ENCODE assay signal across 9 mouse cellular contexts in the genomic region with DNA sequence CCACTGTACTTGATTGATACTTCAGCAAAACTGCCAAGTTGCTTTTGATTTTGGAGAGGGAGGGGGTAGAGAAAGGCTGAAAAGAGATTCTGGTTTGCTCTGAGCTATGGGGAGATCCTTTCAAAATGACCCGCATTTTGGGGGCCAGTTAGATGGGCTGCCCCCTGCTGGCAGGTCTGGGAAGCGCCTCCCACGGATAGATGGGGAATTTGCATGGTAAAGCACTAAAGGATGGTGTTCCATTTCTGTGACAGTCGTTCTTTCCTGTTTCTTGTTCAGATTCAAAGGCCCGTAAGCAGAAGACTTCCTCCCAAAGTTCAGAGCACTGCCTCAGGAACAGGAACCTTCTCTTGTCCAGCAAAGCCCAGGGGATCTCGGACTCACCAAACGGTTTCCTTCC. TPM values are rescaled to one million over a fixed set of nuclear protein-coding genes. Genes with fewer than 3 reads are reported as not detected.
DNase-seq lines count a peak whose midpoint lies in the region; ATAC-seq and TF ChIP-seq lines count a peak whose summit lies in the region.
"Had no signal": no experiment of that assay in that cellular context is flagged by ENCODE, and none has a peak within 500 bp of the region (broad histone marks: within the 10 kb centered on the region; RNA-seq: fewer than 3 reads in every experiment).

No protein-coding gene starts in this region.

- intact Hi-C loops in left cerebral cortex, adult 2 months (cut with DNase I): loop anchor here (2.0 to 5.0 kb wide), 2 partner anchors 105 to 396 kb away; no protein-coding TSS in a partner anchor

- no peak overlapping the region for H3K27ac ChIP-seq in kidney, adult 2 months (ENCODE audit: insufficient read depth, low read depth, low read length)
- H3K27ac ChIP-seq in kidney, embryonic 16.5 days (ENCODE audit: low read length): no peak overlapping the region
- H3K27ac ChIP-seq in ES-Bruce4 (ENCODE audit: insufficient read depth, low read length): no peak overlapping the region
- no peak overlapping the region for H3K27ac ChIP-seq in left cerebral cortex, adult 2 months
- H3K27ac ChIP-seq: limb, embryonic 15.5 days had no signal

- peak; percentile 51 for DNase-seq in kidney, adult 2 months
- DNase-seq in brain, adult 2 months (ENCODE audit: low read depth, low spot score): peak; percentile 17
- DNase-seq in forelimb bud, embryonic 11.5 days (ENCODE audit: low read depth, low spot score): peak; percentile 20
- peak; percentile 15 to 32 for DNase-seq in left cerebral cortex, adult 2 months (ENCODE audit: extremely low spot score in 1 of 2, low spot score in 2 of 2)
- peak; percentile 25 for DNase-seq in ovary, postnatal 36 days (ENCODE audit: low spot score)
- peak; percentile 21 to 70 for DNase-seq in urinary bladder, postnatal 4 days (ENCODE audit: low spot score in 2 of 2)

- no peak for TF ChIP-seq POLR2A in kidney, adult 2 months (IDR thresholded peaks at IDR 0.05; ENCODE audit: low read depth, low read length)
- no peak for TF ChIP-seq POLR2A in ES-Bruce4 (IDR thresholded peaks at IDR 0.05; ENCODE audit: insufficient read depth, low read length)

- no peak overlapping the region for H3K4me3 ChIP-seq in kidney, adult 2 months (ENCODE audit: insufficient read depth, low read depth, low read length)
- no peak overlapping the region for H3K4me3 ChIP-seq in kidney, embryonic 16.5 days (ENCODE audit: low read length)
- H3K4me3 ChIP-seq in ES-Bruce4 (ENCODE audit: low read depth, low read length): no peak overlapping the region
- no peak overlapping the region for H3K4me3 ChIP-seq in left cerebral cortex, adult 2 months
- H3K4me3 ChIP-seq: limb, embryonic 15.5 days had no signal

- H3K9me3 ChIP-seq in kidney, embryonic 16.5 days (ENCODE audit: low read length): no peaks in the 10 kb centered on the region
- H3K9me3 ChIP-seq in ES-Bruce4 (replicated peaks; ENCODE audit: control insufficient read depth, insufficient read depth, low read length, poor library complexity, severe bottlenecking): no peaks in the 10 kb centered on the region
- H3K9me3 ChIP-seq: limb, embryonic 15.5 days had no signal

- ATAC-seq in kidney, embryonic 16.5 days (ENCODE audit: low FRiP score, low TSS enrichment): no peak

- TF ChIP-seq CTCF in kidney, adult 2 months (conservative IDR thresholded peaks at IDR 0.05; ENCODE audit: insufficient read depth, insufficient read length, low read depth, low read length): peak; percentile 58
- peak; percentile 62 for TF ChIP-seq CTCF in ES-Bruce4 (IDR thresholded peaks at IDR 0.05; ENCODE audit: low read depth, low read length)
- peak; percentile 74 for TF ChIP-seq CTCF in left cerebral cortex, adult 2 months (IDR thresholded peaks at IDR 0.05)

- H3K4me2 ChIP-seq in kidney, embryonic 16.5 days (replicated peaks; ENCODE audit: low read depth, low read length): no peak overlapping the region
- H3K4me2 ChIP-seq: limb, embryonic 15.5 days had no signal

- no peak for TF ChIP-seq EP300 in ES-Bruce4 (IDR thresholded peaks at IDR 0.05; ENCODE audit: insufficient read depth, low read depth, low read length)

- H3K36me3 ChIP-seq in kidney, adult 2 months (ENCODE audit: control insufficient read depth, insufficient read depth, low read length): no peaks in the 10 kb centered on the region; the same call in 1 of the 2 replicates
- peaks cover 36% of the 10 kb centered on the region; the same call in 1 of the 2 replicates for H3K36me3 ChIP-seq in kidney, embryonic 16.5 days (ENCODE audit: insufficient read depth, low read length)
- H3K36me3 ChIP-seq in ES-Bruce4 (ENCODE audit: control insufficient read depth, insufficient read depth, low read length, poor library complexity, severe bottlenecking): no peaks in the 10 kb centered on the region

- H3K27me3 ChIP-seq in kidney, adult 2 months (replicated peaks; ENCODE audit: control insufficient read depth, insufficient read depth, low read length): no peaks in the 10 kb centered on the region
- no peaks in the 10 kb centered on the region for H3K27me3 ChIP-seq in kidney, embryonic 16.5 days (ENCODE audit: insufficient read depth, low read length)
- no peaks in the 10 kb centered on the region for H3K27me3 ChIP-seq in ES-Bruce4 (ENCODE audit: control insufficient read depth, insufficient read depth, low read length, poor library complexity, severe bottlenecking)
- H3K27me3 ChIP-seq: limb, embryonic 15.5 days had no signal

- H3K9ac ChIP-seq in kidney, embryonic 16.5 days (replicated peaks; ENCODE audit: low read length): no peak overlapping the region
- no peak overlapping the region for H3K9ac ChIP-seq in ES-Bruce4 (ENCODE audit: low read depth, poor library complexity, severe bottlenecking)
- H3K9ac ChIP-seq: limb, embryonic 15.5 days had no signal

- WGBS in kidney, adult 2 months: 31% methylated on average over 7 of the region's 7 CpGs
- 48% methylated on average over 7 of the region's 7 CpGs for WGBS in kidney, embryonic 16.5 days

- no peaks in the 10 kb centered on the region for H3K4me1 ChIP-seq in kidney, adult 2 months (ENCODE audit: control insufficient read depth, insufficient read depth, low read length)
- H3K4me1 ChIP-seq in kidney, embryonic 16.5 days (ENCODE audit: insufficient read depth, low read length): no peaks in the 10 kb centered on the region
- no peaks in the 10 kb centered on the region for H3K4me1 ChIP-seq in ES-Bruce4 (ENCODE audit: control insufficient read depth, insufficient read depth, low read length)
- H3K4me1 ChIP-seq: limb, embryonic 15.5 days had no signal

RNA-seq across cellular contexts. Expression of a gene that starts 42.5 kb away (rescaled TPM):
- 3.5 and 3.8 TPM in 2 replicates for polyA plus RNA-seq in kidney, adult 2 months (2012; rRNA removed)
- 5.6 and 6.2 TPM in 2 replicates for polyA plus RNA-seq in kidney, embryonic 16.5 days (2015; fragmentation: Nextera tagmentation; extraction: Ambion mirVana)
- 9.9 and 11.3 TPM in 2 replicates for polyA plus RNA-seq in ES-Bruce4 (2011; ENCODE audit: insufficient read depth, insufficient read length, low read depth, missing spikeins)
- 10 to 100 TPM; 20.3 to 20.4 TPM for total RNA-seq in left cerebral cortex, adult 2 months (2021)
